Mouse (Mus musculus): ENCODE results near the gene Mapk13. TPM values are rescaled to one million over a fixed set of nuclear protein-coding genes. Genes with fewer than 3 reads are reported as not detected.

Gene Mapk13
- total and polyA plus RNA-seq, 3 experiments, result 0.04 to 1.4 TPM; not detected in 1

- Histone ChIP-seq H3K9me3 (replicated peaks; ENCODE audit: insufficient read depth, low read length) (no peaks in the 10 kb centered on the region), H3K27me3 (ENCODE audit: control insufficient read depth in 1 of 2, insufficient read depth in 2 of 2, low read length in 2 of 2) (no peaks in the 10 kb centered on the region), H3K4me3 (ENCODE audit: control insufficient read depth in 1 of 2, insufficient read depth in 1 of 2, low read depth in 2 of 2, low read length in 2 of 2) (no peak overlapping the region), H3K36me3 (ENCODE audit: control insufficient read depth in 1 of 2, insufficient read depth in 2 of 2, low read length in 2 of 2) (peaks cover 0 to 46% of the 10 kb centered on the region in 2 experiments; a peak in 2 of 4 replicates), H3K27ac (ENCODE audit: control insufficient read depth, low read depth, low read length) (peak overlapping the region; percentile 9; the same call in 1 of the 2 replicates), H3K9ac (ENCODE audit: control insufficient read depth, low read depth, low read length, poor library complexity, severe bottlenecking) (no peak overlapping the region), H3K4me1 (ENCODE audit: control insufficient read depth in 1 of 2, insufficient read depth in 2 of 2, low read length in 2 of 2) (peaks cover 25 to 30% of the 10 kb centered on the region in 2 experiments), H3K79me2 (ENCODE audit: control insufficient read depth, insufficient read depth, low read length, poor library complexity) (peaks cover 11% of the 10 kb centered on the region)
- DNase-seq (ENCODE audit: low read depth, low spot score), result peak; percentile 60
- TF ChIP-seq ZKSCAN1 (IDR thresholded peaks at IDR 0.05; ENCODE audit: low read depth, low read length) (no peak), TCF12 (IDR thresholded peaks at IDR 0.05; ENCODE audit: low read depth, low read length) (peak; percentile 80), RCOR1 (IDR thresholded peaks at IDR 0.05; ENCODE audit: low read depth, low read length) (peak; percentile 88), MYB (IDR thresholded peaks at IDR 0.05; ENCODE audit: low read depth, low read length) (no peak), HCFC1 (IDR thresholded peaks at IDR 0.05; ENCODE audit: low read depth, low read length) (no peak), GATA1 (IDR thresholded peaks at IDR 0.05; ENCODE audit: low read depth, low read length) (peak; percentile 70), NRF1 (IDR thresholded peaks at IDR 0.05; ENCODE audit: insufficient read depth, low read depth, low read length, poor library complexity, severe bottlenecking) (no peak), MEF2A (IDR thresholded peaks at IDR 0.05; ENCODE audit: extremely low read depth, insufficient replicate concordance, low read depth, low read length, poor library complexity, severe bottlenecking) (no peak), ELF1 (IDR thresholded peaks at IDR 0.05; ENCODE audit: low read depth, low read length) (no peak), RAD21 (IDR thresholded peaks at IDR 0.05; ENCODE audit: low read depth, low read length) (no peak), ZC3H11A (IDR thresholded peaks at IDR 0.05; ENCODE audit: low read depth, low read length) (no peak), BHLHE40 (IDR thresholded peaks at IDR 0.05; ENCODE audit: borderline replicate concordance, low read depth, low read length) (no peak), TBP (IDR thresholded peaks at IDR 0.05; ENCODE audit: low read depth, low read length) (no peak), ETS1 (IDR thresholded peaks at IDR 0.05; ENCODE audit: low read depth, low read length) (no peak), TAL1 (IDR thresholded peaks at IDR 0.05; ENCODE audit: low read length) (peak; percentile 29; the same call in 1 of the 2 replicates), EP300 (IDR thresholded peaks at IDR 0.05; ENCODE audit: low read depth in 1 of 2, low read length in 2 of 2) (peak; percentile 32 to 71), ZMIZ1 (IDR thresholded peaks at IDR 0.05; ENCODE audit: low read depth, low read length) (no peak), MYC (IDR thresholded peaks at IDR 0.05; ENCODE audit: low read depth, low read length) (no peak), ZNF384 (IDR thresholded peaks at IDR 0.05; ENCODE audit: low read depth, low read length) (no peak), MAZ (IDR thresholded peaks at IDR 0.05; ENCODE audit: low read depth, low read length) (no peak), USF2 (IDR thresholded peaks at IDR 0.05; ENCODE audit: borderline replicate concordance in 1 of 2, insufficient read depth in 1 of 2, low read depth in 1 of 2, low read length in 2 of 2) (no peak), POLR2AphosphoS2 (IDR thresholded peaks at IDR 0.05; ENCODE audit: low read length) (no peak), SIN3A (IDR thresholded peaks at IDR 0.05; ENCODE audit: low read length) (0 out of 2 replicates have a peak, but pooled peaks have one; percentile 13), CTCF (IDR thresholded peaks at IDR 0.05 in 2 of 3, conservative IDR thresholded peaks at IDR 0.05 in 1 of 3; ENCODE audit: control insufficient read depth in 1 of 3, insufficient read depth in 1 of 3, low read depth in 2 of 3, low read length in 3 of 3, poor library complexity in 1 of 3, severe bottlenecking in 1 of 3) (no peak)
These were observed 34.2 kb downstream of the Mapk13 start for GRCm38 (mm10) chr17:28803316-28803715.

Data from MEL (cell line).